Mouse (Mus musculus) neural tube, embryonic 14.5 days (tissue): ENCODE data around the gene Hist1h3c. TPM values are rescaled to one million over a fixed set of nuclear protein-coding genes. Genes with fewer than 3 reads are reported as not detected.
"Not testable (repeated sequence)": the region's sequence is repeated elsewhere in the genome, so short reads cannot be mapped to it uniquely, and the experiment has no call there.

Experiments
- ATAC-seq: fragments of 200-750 bp; cut with Nextera tagmentation; 2 replicates; pipeline ENCODE4 v1.8.0; 2017; ENCODE audit warnings: low read depth, mild to moderate bottlenecking, moderate TSS enrichment, moderate library complexity
- H3K27ac ChIP-seq: fragments of 300-500 bp; sonication (generic); 2 replicates; pipeline ENCODE4 v1.5.1; 2014; ENCODE audit warnings: low read depth, mild to moderate bottlenecking, control low read depth, low read length, moderate library complexity, mixed read lengths
- H3K27me3 ChIP-seq: fragments of 300-500 bp; sonication (generic); 2 replicates; pipeline ENCODE4 v1.6.1; 2014; ENCODE audit warnings: low read length; ENCODE audit not compliant: control insufficient read depth, insufficient read depth
- H3K36me3 ChIP-seq: fragments of 300-500 bp; sonication (generic); 2 replicates; pipeline ENCODE4 v1.6.1; 2014; ENCODE audit warnings: low read length, mixed read lengths; ENCODE audit not compliant: control insufficient read depth, insufficient read depth
- H3K4me1 ChIP-seq: fragments of 300-500 bp; sonication (generic); 2 replicates; pipeline ENCODE4 v1.6.1; 2014; ENCODE audit warnings: low read length; ENCODE audit not compliant: control insufficient read depth, insufficient read depth
- H3K4me2 ChIP-seq: fragments of 300-500 bp; sonication (generic); 2 replicates; pipeline ENCODE4 v1.6.1; 2014; ENCODE audit warnings: mild to moderate bottlenecking, low read depth, low read length, control low read depth
- H3K4me3 ChIP-seq: fragments of 300-500 bp; sonication (generic); 2 replicates; pipeline ENCODE4 v1.5.1; 2014; ENCODE audit warnings: low read depth, low read length, control low read depth, mixed read lengths
- H3K9ac ChIP-seq: fragments of 300-500 bp; sonication (generic); replicated peaks from 2 replicates; pipeline ENCODE4 v1.6.1; 2014; ENCODE audit warnings: low read depth, mild to moderate bottlenecking, control low read depth, low read length, mixed read lengths
- H3K9me3 ChIP-seq: fragments of 300-500 bp; sonication (generic); 2 replicates; pipeline ENCODE4 v1.6.1; 2016; ENCODE audit warnings: low read length; ENCODE audit not compliant: control insufficient read depth
- WGBS: fragments of 180-500 bp; shearing (Covaris S2); extraction: QIAGEN DNeasy Blood & Tissue Kit; methylation state at CpG from one replicate; pipeline ENCODE4 v1.1.7; 2014; 5-methylcytosine and 5-hydroxymethylcytosine counted together
- polyA plus RNA-seq: library from polyadenylated mRNA; unstranded; fragments of >200 nt; fragmentation: Nextera tagmentation; extraction: Ambion mirVana; gene quantifications from 2 replicates; pipeline ENCODE4 v1.2.1, GENCODE M21; 2014

The Hist1h3c gene
- polyA plus RNA-seq, 1 experiment from 2014 or later = not detected

DNA sequence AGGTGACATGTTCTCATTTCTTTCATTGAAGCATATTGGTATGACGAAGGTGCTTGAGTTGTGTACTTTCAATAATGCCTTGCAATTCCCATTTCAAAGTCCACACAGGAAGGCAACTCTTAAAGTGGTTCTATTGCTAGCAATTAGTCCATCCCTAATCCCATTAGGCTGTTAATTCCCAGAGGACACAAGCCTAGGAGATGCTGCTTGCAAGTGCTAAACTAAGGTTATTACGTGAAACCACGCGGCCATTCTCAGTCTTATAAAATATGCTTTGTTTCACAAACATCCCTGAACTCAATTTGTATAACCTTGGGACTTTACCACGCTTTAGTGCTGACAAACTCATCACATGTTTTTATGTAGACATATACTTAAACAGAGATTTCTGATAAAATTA, 8.3 kb downstream of the Hist1h3c start:
- Histone ChIP-seq H3K4me1 (peaks cover 8% of the 10 kb centered on the region; the same call in 1 of the 2 replicates), H3K9ac (no peak overlapping the region), H3K4me2 (no peak overlapping the region), H3K36me3 (no peaks in the 10 kb centered on the region), H3K27ac (no peak overlapping the region), H3K27me3 (no peaks in the 10 kb centered on the region), H3K4me3 (no peak overlapping the region), H3K9me3 (no peaks in the 10 kb centered on the region)
- WGBS = 70% methylated on average over 5 of the region's 5 CpGs
- no peak for ATAC-seq

DNA sequence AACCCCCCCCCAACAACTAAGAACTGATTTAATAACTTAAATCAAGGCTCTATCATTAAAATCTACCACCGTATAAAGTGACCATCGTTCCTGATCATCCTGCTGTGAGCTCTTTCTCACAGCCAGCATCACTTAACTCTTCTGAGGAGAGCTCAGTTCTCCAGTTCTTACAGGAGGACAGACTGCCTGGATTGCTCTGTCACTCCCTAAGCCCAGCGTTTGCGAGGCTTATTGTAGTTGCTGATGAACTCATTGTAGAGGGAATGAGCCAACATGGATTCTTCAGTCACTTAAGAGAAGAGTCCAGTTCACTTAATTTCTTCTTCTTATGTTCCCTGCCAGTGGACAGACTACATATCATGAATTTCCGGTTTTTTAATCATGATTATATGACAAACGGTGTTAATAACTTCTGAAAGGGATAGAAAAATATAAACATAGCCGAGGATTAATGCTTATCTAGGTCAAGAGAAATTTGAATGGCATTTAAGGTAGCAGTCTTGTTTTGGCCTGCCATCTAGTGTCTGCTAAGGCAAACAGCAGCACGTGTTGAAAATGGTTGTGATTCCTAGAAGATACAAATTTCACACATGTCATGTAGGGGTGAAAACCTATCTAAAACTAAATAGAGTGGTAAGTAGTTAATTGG, 13.1 kb downstream of the Hist1h3c start:
- Histone ChIP-seq H3K4me3 (no peak overlapping the region), H3K4me2 (no peak overlapping the region), H3K27ac (no peak overlapping the region), H3K27me3 (no peaks in the 10 kb centered on the region), H3K9me3 (no peaks in the 10 kb centered on the region), H3K9ac (no peak overlapping the region), H3K4me1 (no peaks in the 10 kb centered on the region), H3K36me3 (no peaks in the 10 kb centered on the region)
- WGBS = 25% methylated on average over 8 of the region's 8 CpGs
- ATAC-seq = no peak; the same call in 1 of the 2 replicates

DNA sequence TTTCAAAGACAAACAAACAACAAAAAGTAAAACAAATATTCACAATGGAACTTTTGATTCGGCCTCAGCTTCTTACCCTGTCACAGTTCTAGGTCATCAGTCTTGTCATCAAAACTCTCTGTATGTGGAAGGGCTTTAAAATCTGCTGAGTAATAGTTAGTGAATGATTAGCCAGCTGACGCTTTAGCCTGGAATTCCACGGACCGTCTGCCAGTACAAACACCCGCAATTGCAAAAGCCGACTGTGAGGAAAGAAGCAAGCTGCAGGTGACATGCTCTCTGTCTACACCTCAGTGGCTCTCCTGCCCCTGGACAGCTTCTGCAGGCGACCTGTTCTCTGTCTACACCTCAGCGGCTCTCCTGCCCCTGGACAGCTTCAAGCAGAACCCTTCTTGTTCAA, 14.9 kb downstream of the Hist1h3c start:
- no peaks in the 10 kb centered on the region for H3K4me1 ChIP-seq
- H3K9ac ChIP-seq = no peak overlapping the region
- WGBS = 35% methylated on average over 8 of the region's 8 CpGs
- H3K4me3 ChIP-seq = no peak overlapping the region
- H3K27me3 ChIP-seq = no peaks in the 10 kb centered on the region
- no peak for ATAC-seq
- H3K4me2 ChIP-seq = no peak overlapping the region
- no peaks in the 10 kb centered on the region for H3K36me3 ChIP-seq
- H3K27ac ChIP-seq = no peak overlapping the region
- no peaks in the 10 kb centered on the region for H3K9me3 ChIP-seq

DNA sequence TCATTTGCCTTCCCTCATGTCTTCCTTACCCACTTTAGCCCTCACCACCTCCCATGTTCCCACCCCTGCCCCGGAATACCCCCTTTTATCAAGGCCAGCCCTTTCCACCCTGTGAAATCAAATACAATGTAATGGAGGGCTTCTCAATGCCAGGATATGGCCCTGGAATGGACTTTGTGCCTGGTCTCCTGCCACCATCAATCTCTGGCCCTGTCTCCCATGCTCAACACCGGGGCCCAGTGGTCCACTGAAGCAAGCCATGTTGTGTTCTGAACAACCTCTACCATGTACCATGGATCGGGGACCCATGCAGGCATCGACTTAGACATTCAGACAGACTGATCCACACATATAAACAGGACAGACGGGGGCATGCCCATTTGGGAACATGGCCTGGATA, 15.7 kb downstream of the Hist1h3c start:
- Histone ChIP-seq H3K4me3 (no peak overlapping the region), H3K27ac (no peak overlapping the region), H3K4me2 (no peak overlapping the region), H3K9ac (no peak overlapping the region), H3K4me1 (no peaks in the 10 kb centered on the region), H3K9me3 (no peaks in the 10 kb centered on the region), H3K27me3 (no peaks in the 10 kb centered on the region), H3K36me3 (no peaks in the 10 kb centered on the region)
- ATAC-seq = no peak
- WGBS = 92% methylated on average over 5 of the region's 5 CpGs

DNA sequence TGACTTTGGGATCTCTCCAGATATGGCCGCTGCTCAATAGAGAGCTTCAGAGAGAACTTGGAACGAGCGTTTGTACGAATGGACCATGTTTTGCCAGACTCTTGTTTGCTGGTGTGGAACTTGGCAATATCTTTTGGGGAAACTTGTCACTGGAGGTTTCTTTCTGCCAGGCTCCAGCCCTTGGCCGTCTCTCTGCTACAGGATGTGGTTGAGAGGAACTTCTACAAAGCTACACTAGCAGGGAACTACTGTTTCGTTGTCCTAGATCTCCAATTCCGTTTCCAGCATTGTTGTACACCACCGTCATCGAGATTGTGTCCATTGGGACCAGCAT, 16.2 kb downstream of the Hist1h3c start:
- Histone ChIP-seq H3K36me3 (no peaks in the 10 kb centered on the region), H3K9ac (no peak overlapping the region), H3K27ac (no peak overlapping the region), H3K9me3 (no peaks in the 10 kb centered on the region), H3K4me1 (no peaks in the 10 kb centered on the region), H3K4me2 (no peak overlapping the region), H3K4me3 (no peak overlapping the region), H3K27me3 (no peaks in the 10 kb centered on the region)
- 92% methylated on average over 9 of the region's 9 CpGs for WGBS
- no peak for ATAC-seq

DNA sequence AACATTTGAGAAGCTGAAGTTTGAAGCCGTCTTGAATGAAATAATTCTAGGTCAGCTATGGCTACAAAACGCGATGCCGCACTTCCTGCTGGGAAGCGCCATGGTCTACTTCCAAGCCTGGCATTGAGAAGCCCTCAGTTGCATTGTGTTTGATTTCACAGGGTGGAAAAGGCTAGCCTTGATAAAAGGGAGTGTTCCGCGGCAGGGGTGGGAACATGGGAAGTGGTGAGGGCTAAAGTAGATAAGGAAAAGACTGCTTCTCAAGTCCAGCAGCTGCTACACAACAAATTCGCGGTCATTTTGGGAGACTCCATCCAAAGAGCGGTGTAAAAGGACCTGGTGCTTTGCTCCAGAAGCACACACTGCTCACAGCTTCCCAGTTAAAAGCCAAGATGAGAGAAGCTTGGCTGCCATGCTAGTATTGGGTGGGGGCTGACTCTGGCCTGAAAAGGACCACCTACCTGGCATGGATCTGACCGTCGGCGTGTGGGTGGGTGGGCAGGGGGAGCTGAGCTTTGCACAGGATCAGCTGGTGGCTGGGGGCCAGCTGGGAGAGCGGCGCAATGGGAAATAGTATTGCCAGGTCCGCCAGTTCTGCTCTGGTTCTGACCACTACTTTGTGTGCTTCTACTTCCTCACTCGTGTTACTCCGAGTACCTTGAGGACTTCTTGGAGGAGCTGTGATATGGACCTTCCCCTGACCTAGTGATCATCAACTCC, 16.8 kb downstream of the Hist1h3c start:
- no peak for ATAC-seq
- no peak overlapping the region for H3K4me2 ChIP-seq
- H3K36me3 ChIP-seq = no peaks in the 10 kb centered on the region
- no peaks in the 10 kb centered on the region for H3K4me1 ChIP-seq
- no peak overlapping the region for H3K27ac ChIP-seq
- no peaks in the 10 kb centered on the region for H3K9me3 ChIP-seq
- 90% methylated on average over 18 of the region's 18 CpGs for WGBS
- no peak overlapping the region for H3K4me3 ChIP-seq
- no peak overlapping the region for H3K9ac ChIP-seq
- H3K27me3 ChIP-seq = no peaks in the 10 kb centered on the region

DNA sequence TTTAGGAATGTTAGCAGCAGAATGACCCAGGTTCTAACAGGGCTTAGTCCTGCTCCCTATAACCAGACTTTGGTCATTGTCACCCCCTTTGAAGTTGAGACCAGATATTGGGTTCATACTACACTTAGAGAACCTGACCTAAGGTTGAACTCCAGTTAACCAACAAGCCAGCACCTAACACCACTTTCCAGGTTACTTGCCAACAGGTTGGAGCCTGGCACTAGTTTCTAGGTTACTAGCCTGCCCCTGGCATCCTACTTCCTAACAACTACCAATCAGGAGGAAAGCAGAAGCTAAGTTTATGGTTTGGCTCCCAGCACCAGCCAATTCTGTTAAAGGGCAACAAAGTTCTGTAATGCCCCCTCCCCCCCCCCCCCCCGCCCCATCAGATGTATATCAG, 20.2 kb downstream of the Hist1h3c start:
- no peaks in the 10 kb centered on the region for H3K27me3 ChIP-seq
- no peaks in the 10 kb centered on the region for H3K9me3 ChIP-seq
- H3K9ac ChIP-seq = no peak overlapping the region
- ATAC-seq = no peak
- H3K27ac ChIP-seq = no peak overlapping the region
- WGBS = 33% methylated on average over 1 of the region's 1 CpGs
- no peaks in the 10 kb centered on the region for H3K36me3 ChIP-seq
- H3K4me1 ChIP-seq = no peaks in the 10 kb centered on the region
- H3K4me3 ChIP-seq = no peak overlapping the region
- H3K4me2 ChIP-seq = no peak overlapping the region

DNA sequence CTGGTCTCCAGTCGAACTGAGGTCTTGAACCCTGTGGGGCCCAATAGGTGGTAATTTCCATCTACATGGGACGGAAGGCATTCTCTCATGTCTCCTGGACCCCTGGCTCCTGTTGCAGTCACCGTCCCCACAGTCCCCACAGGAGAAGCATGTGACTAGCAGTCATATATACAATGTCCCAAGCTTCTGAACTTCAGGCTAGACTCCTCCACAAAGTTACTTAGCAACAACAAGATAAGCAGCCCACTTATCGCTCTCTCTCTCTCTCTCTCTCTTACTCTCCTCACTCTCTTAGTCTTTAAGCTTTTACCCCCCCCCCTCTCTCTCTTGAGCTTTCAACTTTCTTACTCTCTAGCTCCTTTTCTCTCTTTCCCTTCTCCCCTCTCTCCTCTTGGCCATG, 21.2 kb downstream of the Hist1h3c start:
- WGBS = 87% methylated on average over 4 of the region's 4 CpGs
- no peak overlapping the region for H3K27ac ChIP-seq
- no peak for ATAC-seq

DNA sequence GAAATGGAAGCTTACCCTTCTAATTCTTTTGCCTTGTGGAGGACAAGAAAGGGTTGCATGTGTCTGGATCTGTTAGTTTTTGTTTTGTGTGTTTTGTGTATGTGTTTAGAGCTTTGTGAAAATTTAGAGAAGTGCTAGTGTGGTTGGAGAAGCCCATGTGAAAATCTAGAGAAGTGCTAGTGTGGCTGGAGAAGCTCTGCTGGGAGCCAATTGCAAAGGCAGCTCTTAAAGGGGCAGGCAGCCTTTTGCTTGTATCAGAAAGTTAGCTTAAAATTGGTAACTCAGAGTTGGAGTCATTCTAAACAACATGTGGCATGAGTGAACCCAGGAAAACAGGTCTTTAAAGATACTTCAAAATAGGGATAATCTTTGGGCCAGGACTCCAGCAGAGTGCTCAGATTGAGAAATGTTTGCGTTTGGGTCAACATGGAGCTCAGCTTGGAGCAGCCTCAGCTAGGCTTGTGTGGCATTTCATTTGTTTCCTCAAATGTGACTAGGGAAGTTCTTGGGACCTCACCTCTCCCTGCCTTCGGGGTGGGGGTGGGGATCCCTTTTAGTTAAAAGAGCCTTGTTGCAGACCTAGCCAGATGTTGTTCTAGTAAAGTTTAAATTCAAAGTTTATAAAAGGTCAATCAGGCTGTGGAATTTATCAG, 27.7 kb downstream of the Hist1h3c start:
- ATAC-seq, H3K4me1 ChIP-seq, H3K27ac ChIP-seq, H3K4me3 ChIP-seq, H3K9ac ChIP-seq, H3K27me3 ChIP-seq, H3K4me2 ChIP-seq, H3K36me3 ChIP-seq, H3K9me3 ChIP-seq: not testable (repeated sequence)
- WGBS = 18% methylated on average over 2 of the region's 2 CpGs

More for the DNA sequence above, 21.2 kb downstream of the Hist1h3c start:
- Histone ChIP-seq H3K9me3 (no peaks in the 10 kb centered on the region), H3K36me3 (no peaks in the 10 kb centered on the region), H3K4me3 (no peak overlapping the region), H3K4me2 (no peak overlapping the region), H3K4me1 (no peaks in the 10 kb centered on the region), H3K9ac (no peak overlapping the region), H3K27me3 (no peaks in the 10 kb centered on the region)
